Mouse (Mus musculus) G1E (cell line): ENCODE measurements around the gene 2410004B18Rik. TPM values are rescaled to one million over a fixed set of nuclear protein-coding genes. Genes with fewer than 3 reads are reported as not detected.

Experiments
- ATAC-seq: 2 replicates; pipeline ENCODE4 v1.8.0; 2016; ENCODE audit warnings: mild to moderate bottlenecking; ENCODE audit not compliant: insufficient number of reproducible peaks, poor library complexity, low FRiP score, severe bottlenecking; ENCODE audit errors: extremely low read depth
- DNase-seq: peaks from one replicate; pipeline ENCODE4 v3.0.0; 2012; ENCODE audit warnings: low spot score
- H3K27me3 ChIP-seq: 2 replicates; pipeline ENCODE4 v1.6.1; 2012; ENCODE audit warnings: mild to moderate bottlenecking, low read length, inconsistent platforms; ENCODE audit not compliant: insufficient read depth
- H3K36me3 ChIP-seq: replicated peaks from 2 replicates; pipeline ENCODE3; 2012; ENCODE audit warnings: mild to moderate bottlenecking, inconsistent platforms
- H3K4me1 ChIP-seq: 2 replicates; pipeline ENCODE4 v1.6.1; 2012; ENCODE audit warnings: low read depth, low read length, inconsistent platforms, mixed read lengths; ENCODE audit not compliant: insufficient read depth
- H3K4me3 ChIP-seq: 2 replicates; pipeline ENCODE4 v1.5.1; 2012; ENCODE audit warnings: low read depth, mild to moderate bottlenecking, inconsistent platforms, low read length, moderate library complexity, mixed read lengths
- H3K9me3 ChIP-seq: replicated peaks from 2 replicates; pipeline ENCODE4 v1.6.1; 2012; ENCODE audit warnings: inconsistent platforms
- CTCF ChIP-seq: IDR thresholded peaks from 2 replicates; pipeline ENCODE4 v1.5.1; 2012; ENCODE audit warnings: low read depth, low read length, inconsistent platforms, mixed read lengths
- GATA1 ChIP-seq: IDR thresholded peaks from 2 replicates; pipeline ENCODE4 v1.6.1; 2012; ENCODE audit warnings: borderline replicate concordance, low read length, inconsistent platforms, mixed read lengths
- GATA2 ChIP-seq: IDR thresholded peaks from 2 replicates; pipeline ENCODE4 v1.6.1; 2012; ENCODE audit warnings: low read depth, low read length, inconsistent platforms, borderline replicate concordance
- POLR2AphosphoS5 ChIP-seq: IDR thresholded peaks from 2 replicates; pipeline ENCODE4 v1.6.1; 2012; ENCODE audit warnings: low read depth, low read length, inconsistent platforms; ENCODE audit not compliant: insufficient replicate concordance
- TAL1 ChIP-seq: conservative IDR thresholded peaks from 2 replicates; pipeline ENCODE4 v1.6.1; 2012; ENCODE audit warnings: low read depth, low read length, inconsistent platforms, mixed read lengths
- polyA plus RNA-seq: library from polyadenylated mRNA; stranded (reverse); fragments of >175 nt; gene quantifications from 2 replicates; pipeline ENCODE4 v1.2.3, GENCODE M21; 2012
- total RNA-seq, 2 experiments: library from RNA; stranded (forward) in 1 of 2; stranded (reverse) in 1 of 2; fragments of 200-1000 nt in 1 of 2; fragments of >200 nt in 1 of 2; fragmentation: Nextera tagmentation in 1 of 2; gene quantifications; 2 replicates each; pipeline ENCODE4 v1.2.3; 2014 to 2017

2410004B18Rik gene
- total RNA-seq (2014; fragmentation: Nextera tagmentation), result 24.8 and 26.9 TPM in 2 replicates
- total RNA-seq (2017), result 57.5 and 60.6 TPM in 2 replicates
- polyA plus RNA-seq, result 45.9 and 57.4 TPM in 2 replicates

DNA sequence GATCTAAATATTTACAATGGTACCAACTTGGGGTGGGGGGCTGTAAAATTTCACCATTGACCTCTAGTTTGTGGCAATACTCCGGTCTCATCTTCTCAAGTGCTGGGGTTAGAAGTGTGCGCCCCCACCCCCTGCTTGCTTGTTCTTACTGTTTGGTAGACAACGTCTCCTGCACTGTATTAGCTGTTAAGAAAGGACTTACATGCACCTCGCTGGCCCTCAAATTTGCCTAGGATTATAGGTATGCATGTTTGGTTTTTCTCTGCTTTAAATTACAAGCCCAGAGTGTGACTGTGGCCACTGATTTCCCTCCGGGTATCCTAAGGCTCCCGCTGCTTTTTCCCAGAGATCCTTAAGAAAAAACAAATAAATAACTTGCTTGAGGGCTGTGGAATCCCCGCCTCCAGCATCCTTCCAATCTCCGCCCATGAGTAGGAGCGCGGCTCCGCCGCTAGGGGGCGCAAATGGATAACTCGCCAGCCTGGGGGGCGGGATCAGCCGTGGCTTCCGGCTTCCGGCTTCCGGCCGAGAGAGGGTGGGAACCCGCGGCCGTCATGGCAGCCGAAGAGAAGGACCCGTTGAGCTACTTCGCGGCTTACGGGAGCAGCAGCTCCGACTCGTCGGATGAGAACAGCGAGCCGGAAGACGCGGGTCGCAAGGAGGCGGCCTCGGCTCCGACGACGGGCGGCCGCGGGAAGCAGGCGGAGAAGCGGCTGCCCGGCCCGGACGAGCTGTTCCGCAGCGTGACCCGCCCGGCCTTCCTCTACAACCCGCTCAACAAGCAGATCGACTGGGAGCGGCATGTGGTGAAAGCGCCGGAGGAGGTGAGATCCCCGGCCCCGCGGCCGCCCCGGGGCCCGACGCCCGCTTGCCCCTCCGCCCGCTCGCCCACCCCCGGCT, at the start of gene 2410004B18Rik:
2410004B18Rik (plus strand) TSS at position 510 of the 900 bp plus-strand sequence.
- no peak for TF ChIP-seq GATA2
- TF ChIP-seq TAL1, result no peak
- peak; percentile 79 for TF ChIP-seq CTCF
- TF ChIP-seq POLR2AphosphoS5, result no peak
- TF ChIP-seq GATA1, result no peak
- H3K9me3 ChIP-seq, result no peaks in the 10 kb centered on the region
- peak; percentile 88 for DNase-seq
- peak; percentile 63 for ATAC-seq
- H3K4me3 ChIP-seq, result peak within 1 kb of the TSS; percentile 97
- peaks cover 71% of the 10 kb centered on the region for H3K36me3 ChIP-seq
- H3K27me3 ChIP-seq, result no peaks in the 10 kb centered on the region
- peaks cover 41% of the 10 kb centered on the region for H3K4me1 ChIP-seq

- ATAC-seq (no peak), DNase-seq (no peak)
- Histone ChIP-seq H3K4me3 (no peak overlapping the region), H3K9me3 (no peaks in the 10 kb centered on the region), H3K27me3 (no peaks in the 10 kb centered on the region), H3K36me3 (no peaks in the 10 kb centered on the region), H3K4me1 (no peaks in the 10 kb centered on the region)
- TF ChIP-seq GATA1 (no peak), TAL1 (no peak), POLR2AphosphoS5 (no peak), CTCF (no peak), GATA2 (no peak)
Observed at GRCm38 (mm10) chr3:145890346-145891132, 47.3 kb upstream of the 2410004B18Rik start.

DNA sequence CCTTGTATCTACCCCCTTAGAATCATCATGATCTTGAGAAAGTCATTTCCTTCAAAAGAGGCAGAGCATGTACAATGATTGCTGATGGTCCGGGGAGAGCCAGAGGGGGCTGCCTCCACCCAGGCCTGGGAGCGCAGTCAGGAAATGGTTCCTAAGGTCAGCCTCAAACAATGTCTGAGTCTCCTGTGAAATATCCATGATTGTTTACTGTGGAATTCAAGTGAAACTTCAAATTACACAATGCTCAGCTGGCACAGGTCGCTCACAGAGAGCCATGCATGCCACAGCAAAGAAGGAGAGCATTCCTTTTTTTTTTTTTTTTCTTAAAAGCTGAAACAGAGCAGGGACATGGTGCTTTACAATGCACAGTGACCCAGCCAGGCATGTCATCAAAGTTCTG, 45.4 kb upstream of the 2410004B18Rik start:
- ATAC-seq (no peak), DNase-seq (no peak)
- Histone ChIP-seq H3K27me3 (no peaks in the 10 kb centered on the region), H3K4me1 (no peaks in the 10 kb centered on the region), H3K4me3 (no peak overlapping the region), H3K36me3 (no peaks in the 10 kb centered on the region), H3K9me3 (no peaks in the 10 kb centered on the region)
- TF ChIP-seq CTCF (no peak), POLR2AphosphoS5 (no peak), TAL1 (no peak), GATA2 (no peak), GATA1 (no peak)

- DNase-seq (no peak), ATAC-seq (no peak)
- Histone ChIP-seq H3K4me3 (no peak overlapping the region), H3K36me3 (no peaks in the 10 kb centered on the region), H3K27me3 (no peaks in the 10 kb centered on the region; the same call in 1 of the 2 replicates), H3K4me1 (no peaks in the 10 kb centered on the region), H3K9me3 (no peaks in the 10 kb centered on the region)
- no peak for TF ChIP-seq TAL1
- TF ChIP-seq CTCF, result no peak
- TF ChIP-seq GATA1, result no peak
- TF ChIP-seq POLR2AphosphoS5, result no peak
- TF ChIP-seq GATA2, result no peak
Observed at GRCm38 (mm10) chr3:145894131-145894530, 43.7 kb upstream of the 2410004B18Rik start.

- ATAC-seq (no peak), DNase-seq (no peak)
- TF ChIP-seq CTCF (no peak), GATA1 (no peak), GATA2 (no peak), POLR2AphosphoS5 (no peak), TAL1 (no peak)
- Histone ChIP-seq H3K36me3 (no peaks in the 10 kb centered on the region), H3K4me1 (no peaks in the 10 kb centered on the region), H3K27me3 (no peaks in the 10 kb centered on the region; the same call in 1 of the 2 replicates), H3K9me3 (no peaks in the 10 kb centered on the region), H3K4me3 (no peak overlapping the region)
Observed at GRCm38 (mm10) chr3:145897749-145898148, 40.1 kb upstream of the 2410004B18Rik start.
